ENCODE assay signal across 8 mouse cellular contexts in genomic region chr9:103108943-103109670, GRCm38 (mm10). TPM values are rescaled to one million over a fixed set of nuclear protein-coding genes. Genes with fewer than 3 reads are reported as not detected.
DNase-seq lines count a peak whose midpoint lies in the region; ATAC-seq and TF ChIP-seq lines count a peak whose summit lies in the region.

No protein-coding gene starts in this region.

- intact Hi-C loops in heart, postnatal 10 days (cut with DNase I) = no loop called here

- peak overlapping the region; percentile 49 for H3K4me3 ChIP-seq in forebrain, embryonic 16.5 days (replicated peaks; ENCODE audit: low read length)
- H3K4me3 ChIP-seq in liver, postnatal 0 days (ENCODE audit: low read depth, low read length) = peak overlapping the region; percentile 43

- peak overlapping the region; percentile 67 for H3K4me2 ChIP-seq in forebrain, embryonic 16.5 days (ENCODE audit: low read length)
- peak overlapping the region; percentile 62 for H3K4me2 ChIP-seq in liver, postnatal 0 days (ENCODE audit: low read depth, low read length)

- H3K9me3 ChIP-seq in forebrain, embryonic 16.5 days (ENCODE audit: control insufficient read depth, low read length) = no peaks in the 10 kb centered on the region
- no peaks in the 10 kb centered on the region for H3K9me3 ChIP-seq in liver, postnatal 0 days (ENCODE audit: low read length)

- peak; percentile 56 for DNase-seq in heart, adult 11 months
- no peak for DNase-seq in heart, postnatal 10 days
- peak; percentile 70 for DNase-seq in CD4-positive helper T cell, adult 2 months (ENCODE audit: low read depth, low spot score)
- DNase-seq in liver, postnatal 0 days = no peak
- DNase-seq in embryo, embryonic 9.5 days (ENCODE audit: extremely low spot score) = no peak
- DNase-seq in kidney, adult 18-20 months = no peak

- peak overlapping the region; percentile 36 for H3K9ac ChIP-seq in forebrain, embryonic 16.5 days (replicated peaks; ENCODE audit: low read depth, low read length)
- peak overlapping the region; percentile 9; the same call in 1 of the 2 replicates for H3K9ac ChIP-seq in liver, postnatal 0 days (replicated peaks)

- H3K4me1 ChIP-seq in forebrain, embryonic 16.5 days (replicated peaks; ENCODE audit: control insufficient read depth, insufficient read depth, low read length) = peaks cover 27% of the 10 kb centered on the region
- H3K4me1 ChIP-seq in liver, postnatal 0 days (ENCODE audit: insufficient read depth) = peaks cover 16% of the 10 kb centered on the region

- TF ChIP-seq CTCF in liver, postnatal 0 days (IDR thresholded peaks at IDR 0.05; ENCODE audit: low read depth) = no peak

- TF ChIP-seq EP300 in liver, postnatal 0 days (IDR thresholded peaks at IDR 0.05; ENCODE audit: low read depth) = no peak

- ATAC-seq in forebrain, embryonic 16.5 days = no peak
- ATAC-seq in liver, postnatal 0 days = no peak
- no peak for ATAC-seq in cerebellum, adult (ENCODE audit: insufficient number of reproducible peaks, low FRiP score, low TSS enrichment)

- H3K27me3 ChIP-seq in forebrain, embryonic 16.5 days (replicated peaks; ENCODE audit: control insufficient read depth, insufficient read depth, low read length) = no peaks in the 10 kb centered on the region
- peaks cover 41% of the 10 kb centered on the region for H3K27me3 ChIP-seq in liver, postnatal 0 days (ENCODE audit: insufficient read depth, low read length)

- H3K36me3 ChIP-seq in forebrain, embryonic 16.5 days (ENCODE audit: control insufficient read depth, insufficient read depth) = no peaks in the 10 kb centered on the region
- no peaks in the 10 kb centered on the region for H3K36me3 ChIP-seq in liver, postnatal 0 days (replicated peaks; ENCODE audit: insufficient read depth, low read length)

- H3K27ac ChIP-seq in forebrain, embryonic 16.5 days (ENCODE audit: low read length) = peak overlapping the region; percentile 59
- H3K27ac ChIP-seq in liver, postnatal 0 days (ENCODE audit: low read depth) = 0 out of 2 replicates have a peak overlapping the region, but pooled peaks have one; percentile 19

- WGBS in forebrain, embryonic 16.5 days = 34% methylated on average over 18 of the region's 18 CpGs
- WGBS in liver, postnatal 0 days (ENCODE audit: insufficient replicate concordance) = 35% methylated on average over 18 of the region's 18 CpGs

RNA-seq across cellular contexts. Expression of gene Rab6b, which starts 2.5 kb away (rescaled TPM):
- total RNA-seq in heart, postnatal 10 days (2021) = 1 to 10 TPM; 1.7 to 1.8 TPM
- 63.6 and 77.9 TPM in 2 replicates for polyA plus RNA-seq in forebrain, embryonic 16.5 days (2015; fragmentation: Nextera tagmentation; extraction: Ambion mirVana)
- polyA plus RNA-seq in liver, postnatal 0 days (2015; fragmentation: Nextera tagmentation; extraction: Ambion mirVana) = 0.25 and 0.26 TPM in 2 replicates

Comparison
In these comparisons a context has a peak if more than half of its experiments do, and no peak if none do; other contexts are left out.
1. DNase-seq: peak in heart, adult 11 months (single experiment) and CD4-positive helper T cell, adult 2 months (single experiment); none in heart, postnatal 10 days (0 of 2), liver, postnatal 0 days (single experiment), embryo, embryonic 9.5 days (single experiment) and kidney, adult 18-20 months (single experiment).
2. RNA of gene Rab6b, which starts 2.5 kb away (polyA plus RNA-seq): 63.6 to 77.9 TPM in forebrain, embryonic 16.5 days; 0.25 to 0.26 TPM in liver, postnatal 0 days; every median in the first group is over 10 times any median in the second.